Mouse (Mus musculus) frontal cortex, adult (tissue): ENCODE data around the gene Gdf1.
A peak's percentile ranks its signal among the peaks of the same experiment; 100 is the strongest.

Experiments used
- ATAC-seq: cut with Nextera tagmentation; 2 replicates; pipeline ENCODE4 v1.9.2; 2017; ENCODE audit warnings: mild to moderate bottlenecking, moderate library complexity, mixed read lengths; ENCODE audit not compliant: low TSS enrichment

Gene Gdf1

DNA sequence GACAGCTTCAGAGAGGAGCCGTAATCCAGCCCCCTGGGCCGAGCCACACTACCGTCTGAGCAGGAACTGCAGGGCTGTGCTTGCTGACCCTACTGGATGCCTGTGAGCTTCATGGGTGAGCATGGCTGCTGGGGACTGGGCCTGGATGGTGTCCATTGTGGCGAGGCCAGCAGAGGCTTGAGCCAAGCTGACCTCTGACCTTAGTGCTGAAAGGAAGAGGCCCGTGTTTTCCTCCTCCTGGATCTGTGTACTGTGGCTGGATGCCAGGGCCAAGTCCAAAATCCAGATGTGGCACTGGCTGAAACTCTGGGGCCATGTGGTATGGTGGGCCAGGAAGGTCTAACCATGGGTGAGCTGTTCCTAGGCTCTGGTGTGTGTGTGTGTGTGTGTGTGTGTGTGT is 34.4 kb downstream of the Gdf1 start:
- ATAC-seq: no peak

DNA sequence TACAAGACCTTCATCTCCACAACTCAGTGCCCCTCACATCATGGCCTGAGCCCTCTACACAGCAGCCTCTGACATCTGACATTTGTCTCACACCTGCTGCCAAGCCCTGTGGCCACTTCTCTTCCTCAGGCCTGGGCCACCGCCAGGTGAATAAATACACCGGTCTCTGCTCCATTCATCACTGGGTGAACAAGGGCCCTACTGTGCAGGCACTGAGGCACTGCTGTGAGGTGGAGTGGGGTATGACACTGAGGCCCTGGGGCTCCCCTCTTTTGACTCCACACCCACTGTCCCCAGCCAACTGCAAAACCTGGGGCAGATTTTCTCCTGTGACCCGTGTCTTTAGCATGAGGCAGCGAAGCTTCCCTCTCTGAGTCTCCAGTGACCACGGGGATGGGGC is 37.0 kb downstream of the Gdf1 start:
- no peak for ATAC-seq

DNA sequence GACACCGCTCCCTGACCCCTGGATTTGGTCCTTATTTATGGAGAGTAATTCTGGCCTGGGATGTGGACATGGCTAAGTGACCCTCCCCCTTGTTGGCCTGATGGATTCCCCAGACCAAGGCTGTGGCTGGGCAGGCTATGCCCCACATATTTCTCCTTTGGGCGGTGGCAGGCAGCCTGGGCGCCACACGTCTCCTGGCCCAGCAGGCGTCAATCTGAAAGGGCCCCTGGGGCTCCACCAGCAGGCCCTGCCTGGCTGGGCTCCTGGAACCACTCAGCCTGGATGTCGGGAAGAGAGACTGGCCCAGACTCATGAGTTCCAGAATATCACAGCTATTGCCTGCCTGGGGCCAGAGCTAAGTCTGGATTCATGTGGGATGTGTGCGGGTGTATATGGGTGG is 40.9 kb downstream of the Gdf1 start:
- ATAC-seq: no peak

DNA sequence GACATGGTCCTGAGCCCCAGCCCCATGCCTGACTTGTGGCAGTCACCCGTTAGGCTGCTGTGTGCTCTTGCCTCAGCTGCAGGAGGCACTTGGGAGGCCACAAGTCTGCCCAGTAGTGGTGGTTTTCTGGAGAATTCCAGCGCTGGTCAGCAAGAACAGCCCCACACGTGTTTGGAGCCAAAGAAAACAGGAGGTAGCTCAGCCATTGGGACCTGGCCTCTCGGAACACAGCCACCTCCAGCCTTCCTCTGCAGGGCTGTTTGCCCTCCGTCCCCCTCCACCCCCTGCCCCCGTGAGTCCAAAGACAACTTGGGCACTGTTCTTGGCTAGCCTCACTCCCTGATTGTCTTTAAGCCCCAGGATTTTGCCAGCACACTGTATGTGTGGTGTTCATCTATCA is 42.3 kb downstream of the Gdf1 start:
- no peak for ATAC-seq

DNA sequence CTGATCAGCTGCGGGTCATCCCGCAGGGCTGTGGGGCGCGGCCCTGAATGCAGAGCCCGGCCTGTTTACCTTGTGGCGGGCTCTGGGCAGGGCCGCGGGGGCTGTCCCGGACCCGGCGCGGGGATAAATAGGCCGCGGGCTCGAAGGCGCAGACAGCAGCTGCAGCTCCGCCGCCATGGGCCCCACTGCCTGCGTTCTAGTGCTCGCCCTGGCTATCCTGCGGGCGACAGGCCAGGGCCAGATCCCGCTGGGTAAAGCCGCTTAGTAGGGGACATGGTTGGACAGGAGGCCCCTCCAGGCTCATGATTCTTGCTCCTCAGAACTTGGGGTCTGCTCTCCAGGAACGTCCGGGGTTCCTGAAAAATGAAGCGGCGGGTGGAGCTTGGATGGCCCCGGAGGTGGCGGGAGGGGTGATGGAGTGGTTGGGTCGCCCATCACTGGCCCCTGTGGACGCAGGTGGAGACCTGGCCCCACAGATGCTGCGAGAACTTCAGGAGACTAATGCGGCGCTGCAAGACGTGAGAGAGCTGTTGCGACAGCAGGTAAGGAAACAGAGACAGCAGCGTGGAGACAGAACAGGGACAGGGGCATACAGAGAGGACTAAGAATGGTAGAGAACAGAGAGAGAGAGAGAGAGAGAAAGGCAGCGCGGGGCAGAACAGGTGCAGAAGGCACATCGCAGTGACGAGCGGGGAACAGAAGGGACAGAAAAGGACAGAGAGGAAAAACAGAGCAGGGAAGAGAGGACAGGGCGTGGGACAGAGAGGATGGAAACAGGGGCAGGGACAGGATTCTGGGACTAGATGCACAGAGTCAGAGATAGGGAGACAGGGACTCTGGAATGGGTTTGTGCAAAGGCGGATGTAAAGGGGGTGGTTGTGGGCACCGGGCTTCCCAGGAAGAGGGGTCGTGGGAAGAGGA is 44.0 kb downstream of the Gdf1 start, which contains the start of gene Comp:
Gene Comp (plus strand): TSS at position 162 of the 921 bp plus-strand sequence.
- no peak for ATAC-seq

DNA sequence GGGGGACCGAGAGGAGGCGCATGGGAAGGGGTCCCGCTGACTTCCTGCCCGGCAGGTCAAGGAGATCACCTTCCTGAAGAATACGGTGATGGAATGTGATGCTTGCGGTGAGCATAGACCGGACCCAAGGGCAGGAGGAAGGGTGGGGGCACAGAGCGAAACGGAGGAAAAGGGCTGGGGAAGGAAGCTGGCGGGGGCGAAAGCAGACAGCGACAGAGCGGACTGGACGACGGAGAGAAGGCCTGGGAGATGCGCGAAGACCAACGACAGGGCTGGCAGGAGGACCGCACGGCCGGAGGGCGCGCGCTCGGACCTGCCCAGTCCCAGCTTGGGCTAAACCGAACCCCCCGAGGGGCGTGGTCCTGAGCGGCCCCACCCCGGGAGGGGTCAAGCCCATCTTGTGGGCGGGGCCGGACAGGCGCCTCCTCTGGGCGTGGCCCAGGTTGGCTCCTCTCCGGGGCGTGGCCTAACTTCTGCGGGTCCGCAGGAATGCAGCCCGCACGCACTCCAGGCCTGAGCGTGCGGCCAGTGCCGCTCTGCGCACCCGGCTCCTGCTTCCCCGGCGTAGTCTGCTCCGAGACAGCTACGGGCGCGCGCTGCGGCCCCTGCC is 44.8 kb downstream of the Gdf1 start:
- ATAC-seq: 0 out of 2 replicates have a peak, but pooled peaks have one; percentile 22

DNA sequence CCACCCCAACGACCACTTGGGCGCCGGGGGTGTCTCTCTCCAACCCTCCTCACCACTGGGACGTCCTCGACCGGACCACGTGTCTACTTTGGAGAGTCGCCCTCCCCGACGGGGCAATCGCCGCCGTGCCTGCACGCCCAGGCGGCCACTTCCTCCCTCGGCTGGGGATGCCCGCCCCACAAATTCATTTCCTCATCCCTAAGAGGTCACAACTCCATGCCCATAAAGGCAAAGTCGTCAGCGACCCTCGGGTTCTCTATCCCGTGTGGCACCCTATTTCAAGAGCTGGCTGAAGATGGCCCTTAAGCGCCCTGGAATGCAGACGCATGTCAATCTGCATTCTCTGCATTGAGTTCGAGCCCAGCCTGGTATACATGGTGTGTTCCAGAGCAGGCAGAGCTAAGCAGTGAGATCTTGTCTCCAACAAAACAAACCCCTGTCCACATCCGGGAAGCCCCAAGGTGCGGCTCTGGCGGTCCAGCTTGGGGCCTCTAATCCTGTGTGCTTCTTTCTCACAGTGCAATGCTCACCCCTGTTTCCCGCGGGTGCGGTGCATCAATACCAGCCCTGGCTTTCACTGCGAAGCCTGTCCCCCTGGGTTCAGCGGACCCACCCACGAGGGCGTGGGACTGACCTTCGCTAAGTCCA is 45.7 kb downstream of the Gdf1 start:
- no peak for ATAC-seq

DNA sequence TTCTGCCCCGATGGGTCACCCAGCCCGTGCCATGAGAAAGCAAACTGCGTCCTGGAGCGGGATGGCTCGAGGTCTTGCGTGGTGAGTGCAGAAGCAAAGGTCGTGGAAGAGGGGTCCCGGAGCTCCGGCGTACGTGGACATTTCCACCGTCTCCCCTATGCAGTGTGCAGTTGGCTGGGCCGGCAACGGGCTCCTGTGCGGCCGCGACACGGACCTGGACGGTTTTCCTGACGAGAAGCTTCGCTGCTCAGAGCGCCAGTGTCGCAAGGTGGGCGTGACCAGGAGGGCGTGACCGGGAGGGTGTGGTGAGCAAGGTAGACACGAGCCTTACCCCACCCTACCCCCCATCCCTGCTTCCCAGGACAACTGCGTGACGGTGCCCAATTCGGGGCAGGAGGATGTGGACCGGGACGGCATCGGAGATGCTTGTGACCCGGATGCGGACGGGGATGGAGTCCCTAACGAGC is 46.7 kb downstream of the Gdf1 start:
- no peak for ATAC-seq

DNA sequence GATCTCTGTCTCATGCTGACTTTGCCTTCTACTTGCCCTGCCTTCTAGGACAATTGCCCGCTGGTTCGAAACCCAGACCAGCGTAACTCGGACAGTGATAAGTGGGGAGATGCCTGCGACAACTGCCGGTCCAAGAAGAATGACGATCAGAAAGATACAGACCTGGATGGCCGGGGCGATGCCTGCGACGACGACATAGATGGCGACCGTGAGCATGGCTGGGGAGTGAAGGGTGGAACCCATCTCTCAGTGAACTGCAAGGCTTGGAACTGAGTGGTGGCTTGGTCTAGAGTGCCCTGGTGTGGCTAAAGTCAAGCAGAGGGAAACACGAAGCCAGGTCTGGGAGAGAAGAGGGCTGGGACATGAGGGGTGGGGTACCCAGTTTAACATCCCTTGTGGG is 47.4 kb downstream of the Gdf1 start:
- no peak for ATAC-seq

DNA sequence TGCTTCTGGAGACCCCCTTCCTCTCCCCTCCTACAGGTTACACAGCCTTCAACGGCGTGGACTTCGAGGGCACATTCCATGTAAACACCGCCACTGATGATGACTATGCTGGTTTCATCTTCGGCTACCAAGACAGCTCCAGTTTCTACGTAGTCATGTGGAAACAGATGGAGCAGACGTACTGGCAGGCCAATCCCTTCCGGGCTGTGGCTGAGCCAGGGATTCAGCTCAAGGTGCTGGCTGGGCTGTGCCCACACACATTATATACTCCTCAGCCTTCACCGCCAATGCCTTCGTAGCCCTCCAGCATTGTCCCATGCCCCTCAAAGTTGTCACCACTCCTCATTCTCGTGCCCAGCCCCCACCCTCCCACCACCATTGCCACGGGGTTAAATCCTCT is 50.5 kb downstream of the Gdf1 start:
- peak; percentile 71 for ATAC-seq
